Mouse (Mus musculus) CD4-positive naive resting alpha-beta T cell, adult 76 days (primary cell): ENCODE results near the gene Slx. TPM values are rescaled to one million over a fixed set of nuclear protein-coding genes. Genes with fewer than 3 reads are reported as not detected.

Experiments used
- total RNA-seq: library from RNA; stranded (reverse); gene quantifications from one replicate; pipeline ENCODE4 v1.2.4, GENCODE M21; 2023

Gene Slx
- total RNA-seq, result not detected

DNA sequence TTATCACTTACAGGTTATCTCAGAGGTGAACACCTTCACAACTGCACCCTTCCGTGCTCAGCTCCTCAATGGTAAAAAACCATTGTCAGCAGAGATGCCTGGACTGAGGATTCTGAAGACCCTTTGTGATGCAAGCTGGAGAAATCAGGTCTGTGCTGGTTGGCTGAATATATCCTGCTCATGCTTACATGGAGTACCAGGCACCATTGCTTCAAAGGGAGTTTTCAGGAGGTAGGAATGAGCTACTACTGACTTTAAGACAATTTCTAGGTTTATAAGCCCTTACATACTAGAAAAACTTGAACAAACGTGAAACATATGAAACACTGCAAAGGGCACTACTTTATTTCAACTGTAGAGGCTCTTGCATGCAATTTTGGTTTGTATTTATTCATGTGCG, at the start of gene Slx:
Slx (minus strand) TSS at position 101 of the 400 bp plus-strand sequence.

Other genes with a start within 250 kb of the Slx start
- gene Gm2030, start 235.5 kb downstream of the Slx start, total RNA-seq, result not detected
- gene Gm14525, start 157.1 kb upstream of the Slx start, total RNA-seq, result not detected